Mouse (Mus musculus) ES-Bruce4 (cell line): ENCODE measurements around the gene Tmem201. TPM values are rescaled to one million over a fixed set of nuclear protein-coding genes. Genes with fewer than 3 reads are reported as not detected.
"Not testable (repeated sequence)": the region's sequence is repeated elsewhere in the genome, so short reads cannot be mapped to it uniquely, and the experiment has no call there.

Source experiments
- H3K27ac ChIP-seq: 2 replicates; pipeline ENCODE4 v1.5.1; 2012; ENCODE audit warnings: low read length, inconsistent platforms; ENCODE audit not compliant: insufficient read depth
- H3K27me3 ChIP-seq: 2 replicates; pipeline ENCODE4 v1.6.1; 2012; ENCODE audit warnings: mild to moderate bottlenecking, low read length, inconsistent platforms; ENCODE audit not compliant: control insufficient read depth, poor library complexity, insufficient read depth, severe bottlenecking
- H3K36me3 ChIP-seq: 2 replicates; pipeline ENCODE4 v1.6.1; 2012; ENCODE audit warnings: inconsistent platforms, mild to moderate bottlenecking, low read length, moderate library complexity; ENCODE audit not compliant: control insufficient read depth, poor library complexity, insufficient read depth, severe bottlenecking
- H3K4me1 ChIP-seq: one replicate; pipeline ENCODE4 v1.8.1; 2011; ENCODE audit warnings: low read length; ENCODE audit not compliant: control insufficient read depth, insufficient read depth
- H3K4me3 ChIP-seq: 2 replicates; pipeline ENCODE4 v1.5.1; 2011; ENCODE audit warnings: low read depth, mild to moderate bottlenecking, low read length
- H3K9ac ChIP-seq: 2 replicates; pipeline ENCODE4 v1.6.1; 2012; ENCODE audit warnings: low read depth, mild to moderate bottlenecking, inconsistent platforms; ENCODE audit not compliant: poor library complexity, severe bottlenecking
- H3K9me3 ChIP-seq: replicated peaks from 2 replicates; pipeline ENCODE4 v1.6.1; 2012; ENCODE audit warnings: mild to moderate bottlenecking, low read length, inconsistent platforms; ENCODE audit not compliant: control insufficient read depth, poor library complexity, insufficient read depth, severe bottlenecking
- CTCF ChIP-seq: IDR thresholded peaks from one replicate; pipeline ENCODE4 v1.8.1; 2011; ENCODE audit warnings: low read depth, low read length
- EP300 ChIP-seq: IDR thresholded peaks from 2 replicates; pipeline ENCODE4 v1.6.1; 2011; ENCODE audit warnings: low read depth, low read length; ENCODE audit not compliant: insufficient read depth
- POLR2A ChIP-seq: IDR thresholded peaks from one replicate; pipeline ENCODE4 v1.8.1; 2011; ENCODE audit warnings: low read length; ENCODE audit not compliant: insufficient read depth
- polyA plus RNA-seq: library from polyadenylated mRNA; stranded (reverse); fragments of >200 nt; gene quantifications from 2 replicates; pipeline ENCODE4 v1.2.4, GENCODE M21; 2011; ENCODE audit warnings: low read depth; ENCODE audit not compliant: missing spikeins, insufficient read depth, insufficient read length

The Tmem201 gene
- polyA plus RNA-seq, 1 experiment: 29.9 TPM

DNA sequence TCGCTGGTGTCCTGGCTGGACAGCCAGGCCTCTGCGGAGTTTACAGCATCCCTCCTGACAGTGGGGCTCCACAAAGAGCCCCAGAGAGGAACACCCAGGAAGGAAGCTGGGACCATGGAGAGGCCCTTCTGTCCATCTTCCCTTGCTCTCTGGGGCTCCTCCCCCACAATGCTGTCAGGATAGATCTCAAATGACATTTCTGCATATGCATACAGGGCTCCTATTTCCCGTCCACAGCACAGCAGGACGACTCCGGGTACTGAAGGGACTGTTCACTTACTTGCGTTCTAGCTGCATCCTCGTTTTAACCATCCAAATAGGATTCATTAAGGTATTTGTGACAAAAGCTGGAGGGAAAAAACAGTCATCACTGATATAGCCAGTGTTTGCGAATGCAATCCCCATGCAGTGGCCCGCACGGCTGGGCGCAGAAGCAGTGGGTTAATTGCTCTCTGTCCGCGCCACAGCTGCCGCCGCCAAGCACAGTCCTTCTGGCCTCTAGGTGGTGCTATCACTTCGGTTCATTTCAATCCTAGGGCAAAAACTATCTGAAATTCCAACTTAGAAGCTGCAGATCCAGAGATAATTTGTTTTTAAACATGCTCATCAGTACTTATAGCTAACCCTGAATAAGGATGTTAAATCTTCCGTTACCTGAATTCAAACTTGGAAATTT, 14.4 kb upstream of the Tmem201 start:
- Histone ChIP-seq H3K27ac (no peak overlapping the region), H3K4me1 (peaks cover 2% of the 10 kb centered on the region), H3K9ac (no peak overlapping the region), H3K4me3 (no peak overlapping the region), H3K36me3 (peaks cover 10% of the 10 kb centered on the region), H3K9me3 (no peaks in the 10 kb centered on the region), H3K27me3 (no peaks in the 10 kb centered on the region)
- TF ChIP-seq CTCF: peak; percentile 78
- no peak for TF ChIP-seq EP300

DNA sequence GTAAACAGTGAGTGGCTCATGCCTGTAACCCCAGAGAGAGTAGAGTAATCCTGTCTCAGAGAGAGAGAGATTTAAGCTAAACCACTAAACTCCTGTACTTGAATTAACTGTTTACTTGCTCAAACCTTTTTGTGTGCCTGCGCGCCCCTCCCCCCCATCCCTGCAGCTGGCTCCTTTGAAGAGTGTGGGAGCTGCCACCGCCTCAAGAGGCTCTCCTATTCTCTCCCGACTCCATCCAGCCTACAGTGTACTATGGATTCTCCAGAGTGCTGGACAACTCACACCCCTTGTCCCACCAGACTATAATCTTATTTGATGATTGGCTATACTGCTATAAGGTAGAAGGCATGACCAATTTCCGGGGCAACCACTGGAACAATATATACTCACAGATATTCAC, 12.8 kb upstream of the Tmem201 start:
- H3K27me3 ChIP-seq: no peaks in the 10 kb centered on the region
- H3K4me1 ChIP-seq: peaks cover 3% of the 10 kb centered on the region
- H3K9me3 ChIP-seq: no peaks in the 10 kb centered on the region
- H3K36me3 ChIP-seq: peaks cover 9% of the 10 kb centered on the region
- H3K9ac ChIP-seq: no peak overlapping the region
- no peak overlapping the region for H3K4me3 ChIP-seq
- no peak for TF ChIP-seq EP300
- no peak for TF ChIP-seq POLR2A
- TF ChIP-seq CTCF: no peak
- no peak overlapping the region for H3K27ac ChIP-seq

DNA sequence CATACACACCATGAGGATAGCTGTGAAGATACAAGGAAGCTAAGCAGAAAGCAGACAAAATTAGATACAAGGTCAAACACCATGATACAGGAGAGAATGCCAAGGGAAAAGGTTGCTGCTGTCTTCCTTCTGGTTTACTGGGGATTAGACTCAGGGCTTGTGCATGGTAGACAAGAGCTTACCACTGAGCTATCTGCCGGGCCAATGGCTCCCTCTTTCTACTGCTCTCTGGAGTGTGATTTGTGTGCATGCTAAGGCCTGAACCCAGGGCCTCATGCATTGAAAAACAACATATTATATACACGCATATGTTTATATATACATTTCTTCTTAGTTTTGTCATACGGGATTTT, 11.8 kb upstream of the Tmem201 start:
- not testable (repeated sequence) for H3K27ac ChIP-seq, H3K4me1 ChIP-seq, H3K9ac ChIP-seq, H3K27me3 ChIP-seq, H3K36me3 ChIP-seq, H3K9me3 ChIP-seq, H3K4me3 ChIP-seq

DNA sequence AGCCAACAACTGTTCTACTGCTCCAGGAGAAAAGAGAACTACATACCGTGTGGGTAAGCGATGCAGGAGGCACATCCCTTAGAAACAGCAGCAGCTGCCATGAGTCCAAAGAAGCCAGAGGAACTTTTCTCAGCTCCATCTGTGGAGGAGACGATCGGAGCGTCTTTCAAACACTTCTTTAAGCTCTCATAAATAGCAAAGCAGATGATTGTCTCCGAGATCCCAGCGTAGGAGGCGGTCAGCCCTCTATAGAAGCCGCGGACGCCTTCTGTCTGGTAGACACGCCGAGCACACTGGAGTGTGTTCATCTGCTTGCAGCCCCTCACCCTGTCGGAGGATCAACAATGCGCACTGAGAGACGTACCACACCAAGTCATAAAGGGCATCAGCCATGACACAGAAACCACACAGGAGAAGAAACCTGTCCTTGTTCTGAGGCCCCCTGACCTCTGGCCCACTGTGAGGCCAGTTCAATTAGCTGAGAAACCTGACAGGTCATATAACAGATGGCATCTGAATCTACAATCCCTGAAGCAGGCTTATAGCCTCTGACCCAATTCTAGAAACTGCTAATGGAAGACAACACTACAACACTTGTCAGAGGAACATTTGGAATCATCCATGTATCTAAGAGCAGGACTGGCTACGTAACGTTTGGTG, 11.3 kb upstream of the Tmem201 start:
- Histone ChIP-seq H3K36me3 (peaks cover 7% of the 10 kb centered on the region), H3K27me3 (no peaks in the 10 kb centered on the region), H3K9ac (no peak overlapping the region), H3K9me3 (no peaks in the 10 kb centered on the region), H3K4me1 (peaks cover 6% of the 10 kb centered on the region), H3K4me3 (no peak overlapping the region), H3K27ac (no peak overlapping the region)
- no peak for TF ChIP-seq CTCF
- TF ChIP-seq EP300: no peak
- no peak for TF ChIP-seq POLR2A

DNA sequence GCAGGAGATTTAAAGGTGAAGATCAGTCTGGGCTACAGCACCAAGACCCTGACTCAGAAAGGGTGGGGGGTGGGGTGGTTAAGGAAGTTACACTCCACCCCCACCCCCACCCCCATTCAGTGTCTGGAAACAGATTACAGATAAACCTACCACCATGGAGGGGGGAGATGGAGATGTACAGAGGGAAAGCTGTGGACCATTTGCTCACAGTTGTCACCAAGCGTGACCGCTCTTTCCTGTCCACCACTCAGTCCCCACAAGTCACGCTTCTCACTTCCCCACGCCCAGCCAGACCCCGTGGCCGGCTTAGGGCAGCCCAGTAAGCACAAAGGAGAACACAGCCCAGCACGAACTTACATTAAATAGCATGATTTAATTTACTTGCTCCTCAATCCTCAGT, 6.3 kb upstream of the Tmem201 start:
- Histone ChIP-seq H3K9ac (no peak overlapping the region), H3K27ac (no peak overlapping the region), H3K36me3 (peaks cover 7% of the 10 kb centered on the region), H3K4me1 (peaks cover 10% of the 10 kb centered on the region), H3K9me3 (no peaks in the 10 kb centered on the region), H3K27me3 (no peaks in the 10 kb centered on the region), H3K4me3 (no peak overlapping the region)
- TF ChIP-seq CTCF (no peak), POLR2A (no peak), EP300 (no peak)

DNA sequence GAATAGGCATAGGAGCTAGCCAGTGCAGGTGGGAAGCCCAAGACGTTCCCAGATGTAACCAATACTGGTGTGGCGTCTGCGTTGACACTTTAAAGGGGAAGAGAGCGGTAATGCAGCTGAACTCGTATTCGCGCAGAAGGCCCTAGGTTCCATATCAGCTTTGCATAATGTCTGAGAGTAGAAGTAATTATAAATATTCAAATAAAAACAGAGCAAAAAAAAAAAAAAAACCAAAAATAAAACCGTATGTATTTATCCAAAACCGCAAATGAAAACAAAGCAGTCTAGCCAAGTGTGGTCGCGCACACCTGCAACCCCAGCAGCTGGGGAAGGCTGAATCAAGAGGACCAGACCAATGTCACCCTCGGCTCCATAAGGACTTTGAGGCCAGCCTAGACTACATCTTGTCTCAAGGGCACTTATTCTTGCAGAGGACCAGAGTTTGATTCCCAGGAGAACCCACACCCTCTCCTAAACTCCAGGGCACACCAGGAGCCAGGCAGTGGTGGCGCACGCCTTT, 4.2 kb upstream of the Tmem201 start:
- Histone ChIP-seq H3K27ac (no peak overlapping the region), H3K27me3 (no peaks in the 10 kb centered on the region), H3K9ac (no peak overlapping the region), H3K4me3 (no peak overlapping the region), H3K4me1 (peaks cover 10% of the 10 kb centered on the region), H3K36me3 (peaks cover 3% of the 10 kb centered on the region; the same call in 1 of the 2 replicates), H3K9me3 (no peaks in the 10 kb centered on the region)
- TF ChIP-seq CTCF (no peak), EP300 (no peak), POLR2A (no peak)
